ENCODE assay signal across 8 mouse cellular contexts in the genomic region with DNA sequence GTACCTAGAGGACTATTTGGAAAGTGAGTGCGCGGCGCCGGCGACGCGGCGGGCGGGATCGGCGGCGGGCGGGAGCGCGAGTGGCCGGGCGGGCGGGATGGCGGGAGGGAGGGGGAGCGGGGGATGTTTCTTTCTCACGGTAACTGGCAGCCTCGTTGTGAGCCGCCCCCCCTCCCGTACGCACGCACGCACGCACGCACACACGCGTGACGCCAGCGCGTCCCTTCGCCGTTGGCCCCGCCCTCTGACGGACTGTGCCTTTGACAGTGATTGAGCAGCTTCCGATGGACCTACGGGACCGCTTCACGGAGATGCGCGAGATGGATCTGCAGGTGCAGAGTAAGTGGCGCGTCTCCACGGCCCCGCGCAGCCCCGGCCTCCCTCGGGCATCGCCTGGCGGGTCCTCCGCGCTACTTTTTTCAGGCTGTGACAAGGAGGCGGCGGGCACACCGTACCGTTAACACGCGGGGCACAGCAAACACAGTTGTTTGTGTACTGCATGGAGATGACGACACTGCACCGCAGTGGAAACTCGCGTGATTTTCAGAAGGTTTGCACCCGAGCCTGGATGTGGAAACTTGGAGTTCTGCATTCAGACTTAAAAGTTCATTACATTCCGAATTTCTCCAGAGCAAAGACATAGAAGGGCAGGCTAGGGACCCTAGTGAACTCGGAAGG. TPM values are rescaled to one million over a fixed set of nuclear protein-coding genes. Genes with fewer than 3 reads are reported as not detected.
DNase-seq lines count a peak whose midpoint lies in the region; ATAC-seq lines count a peak whose summit lies in the region.

No protein-coding gene starts in this region.

- ATAC-seq in hindbrain, embryonic 13.5 days (ENCODE audit: low FRiP score), result peak; percentile 98

- peak overlapping the region; percentile 99 for H3K27ac ChIP-seq in hindbrain, embryonic 13.5 days

- no peaks in the 10 kb centered on the region for H3K9me3 ChIP-seq in hindbrain, embryonic 13.5 days

- H3K27me3 ChIP-seq in hindbrain, embryonic 13.5 days, result no peaks in the 10 kb centered on the region

- DNase-seq in Muller cell, postnatal 12 days (ENCODE audit: inconsistent ontology term), result peak; percentile 98
- peak; percentile 99 for DNase-seq in cerebellum, adult 9-11 months
- peak; percentile 96 to 97 for DNase-seq in frontal cortex, postnatal 10 days (ENCODE audit: low spot score in 2 of 2)
- DNase-seq in layer of hippocampus, postnatal 25 days (ENCODE audit: extremely low spot score in 1 of 2, low spot score in 1 of 2), result peak; percentile 90 to 94
- peak; percentile 97 for DNase-seq in lung, postnatal 25 days (ENCODE audit: low spot score)
- DNase-seq in retina, embryonic 14.5 days (ENCODE audit: low spot score), result peak; percentile 92
- DNase-seq in thymus, postnatal 4 days, result peak; percentile 99

- H3K4me3 ChIP-seq in hindbrain, embryonic 13.5 days, result peak overlapping the region; percentile 70

- peaks cover 10% of the 10 kb centered on the region for H3K36me3 ChIP-seq in hindbrain, embryonic 13.5 days

- peak overlapping the region; percentile 81 for H3K9ac ChIP-seq in hindbrain, embryonic 13.5 days

- 1% methylated on average over 60 of the region's 68 CpGs for WGBS in hindbrain, embryonic 13.5 days

- H3K4me1 ChIP-seq in hindbrain, embryonic 13.5 days (replicated peaks), result peaks cover 8% of the 10 kb centered on the region

- H3K4me2 ChIP-seq in hindbrain, embryonic 13.5 days, result peak overlapping the region; percentile 75

RNA-seq across cellular contexts. Expression of gene Ing3, which starts 0.5 kb away (rescaled TPM):
- 43.1 and 49.4 TPM in 2 replicates for polyA plus RNA-seq in hindbrain, embryonic 13.5 days (2015; fragmentation: Nextera tagmentation; extraction: Ambion mirVana)
- 10 to 100 TPM; 26.6 to 28.1 TPM for total RNA-seq in layer of hippocampus, postnatal 25 days (2021)

RNA-seq across cellular contexts. Expression of gene Cped1, which starts 35.8 kb away (rescaled TPM):
- polyA plus RNA-seq in hindbrain, embryonic 13.5 days (2015; fragmentation: Nextera tagmentation; extraction: Ambion mirVana), result 4.3 and 4.4 TPM in 2 replicates
- 1 to 10 TPM; 1.1 to 1.5 TPM for total RNA-seq in layer of hippocampus, postnatal 25 days (2021)

Comparison
In these comparisons a context has a peak if more than half of its experiments do, and no peak if none do; other contexts are left out.
1. Peak in every context shown above with its lines: DNase-seq, ATAC-seq, H3K4me3 ChIP-seq and H3K27ac ChIP-seq.